In the genomic region with DNA sequence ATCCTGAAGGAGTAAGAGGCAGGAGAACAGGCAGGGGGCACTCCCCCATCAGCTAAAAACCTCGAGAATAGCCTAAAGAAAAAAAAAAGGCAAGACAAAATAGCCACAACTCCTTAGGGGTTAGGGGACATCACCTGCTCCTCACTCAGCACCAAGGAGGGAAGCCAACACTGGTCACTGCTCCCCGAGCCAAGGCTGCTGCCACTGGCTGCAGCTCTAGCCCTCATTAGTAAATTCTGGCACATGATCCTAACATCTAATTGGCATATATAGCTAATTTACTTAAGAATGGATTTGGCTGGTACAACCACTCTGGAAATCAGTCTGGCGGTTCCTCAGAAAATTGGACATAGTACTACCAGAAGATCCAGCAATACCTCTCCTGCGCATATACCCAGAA, we compare ENCODE assay signal across 23 mouse cellular contexts.
"Had no signal": no experiment of that assay in that cellular context is flagged by ENCODE, and none has a peak within 500 bp of the region (broad histone marks: within the 10 kb centered on the region; RNA-seq: fewer than 3 reads in every experiment).

No protein-coding gene starts in this region.

- H3K27me3 ChIP-seq: kidney, embryonic 15.5 days; limb, embryonic 13.5 days; liver, embryonic 12.5 days; liver, embryonic 15.5 days; lung, embryonic 15.5 days; midbrain, embryonic 12.5 days; neural tube, embryonic 12.5 days; neural tube, embryonic 15.5 days had no signal

- H3K27ac ChIP-seq: kidney, embryonic 15.5 days; limb, embryonic 10.5 days; limb, embryonic 13.5 days; liver, embryonic 12.5 days; liver, embryonic 15.5 days; lung, embryonic 15.5 days; midbrain, embryonic 12.5 days; neural tube, embryonic 12.5 days; neural tube, embryonic 15.5 days; stomach, postnatal 0 days had no signal

- ATAC-seq: liver, embryonic 12.5 days had no signal

- H3K9ac ChIP-seq: kidney, embryonic 15.5 days; limb, embryonic 13.5 days; liver, embryonic 12.5 days; liver, embryonic 15.5 days; lung, embryonic 15.5 days; midbrain, embryonic 12.5 days; neural tube, embryonic 12.5 days; neural tube, embryonic 15.5 days had no signal

- DNase-seq: kidney, postnatal 10 days; kidney, postnatal 36 days; layer of hippocampus, postnatal 36 days; liver; lung, adult 18-20 months; lung, postnatal 14 days; lung, postnatal 4 days; right cerebral cortex, adult 18-20 months; right cerebral cortex, postnatal 14 days; right cerebral cortex, postnatal 4 days; thymus, adult 2 months; thymus, postnatal 14 days; thymus, postnatal 4 days had no signal

- H3K36me3 ChIP-seq: kidney, embryonic 15.5 days; limb, embryonic 10.5 days; limb, embryonic 13.5 days; liver, embryonic 12.5 days; liver, embryonic 15.5 days; lung, embryonic 15.5 days; midbrain, embryonic 12.5 days; neural tube, embryonic 12.5 days; neural tube, embryonic 15.5 days had no signal

- H3K9me3 ChIP-seq: kidney, embryonic 15.5 days; limb, embryonic 10.5 days; limb, embryonic 13.5 days; liver, embryonic 12.5 days; liver, embryonic 15.5 days; lung, embryonic 15.5 days; midbrain, embryonic 12.5 days; neural tube, embryonic 12.5 days; neural tube, embryonic 15.5 days had no signal

- H3K4me1 ChIP-seq: liver, embryonic 12.5 days; liver, embryonic 15.5 days; neural tube, embryonic 15.5 days had no signal

- H3K4me3 ChIP-seq: kidney, embryonic 15.5 days; limb, embryonic 10.5 days; limb, embryonic 13.5 days; liver, embryonic 12.5 days; liver, embryonic 15.5 days; lung, embryonic 15.5 days; midbrain, embryonic 12.5 days; neural tube, embryonic 12.5 days; neural tube, embryonic 15.5 days had no signal

- H3K4me2 ChIP-seq: kidney, embryonic 15.5 days; limb, embryonic 13.5 days; liver, embryonic 12.5 days; liver, embryonic 15.5 days; lung, embryonic 15.5 days; midbrain, embryonic 12.5 days; neural tube, embryonic 12.5 days; neural tube, embryonic 15.5 days had no signal
